Mouse (Mus musculus) limb, embryonic 10.5 days (tissue): ENCODE measurements at regions not wholly inside any gene's neighbourhood (a gene's known extent, or its start where the extent isn't known, plus 50 kb on each side); places are given as distances from the start of the nearest gene placed in this dataset.
A peak's percentile ranks its signal among the peaks of the same experiment; 100 is the strongest.

Experiments used
- DNase-seq: peaks from one replicate; pipeline ENCODE4 v3.0.0-alpha.2; 2017; ENCODE audit warnings: low spot score
- H3K27ac ChIP-seq: fragments of 300-500 bp; sonication (generic); 2 replicates; pipeline ENCODE4 v1.5.1; 2016; ENCODE audit warnings: mild to moderate bottlenecking
- H3K27me3 ChIP-seq: fragments of 300-500 bp; sonication (generic); 2 replicates; pipeline ENCODE4 v1.6.1; 2016; ENCODE audit warnings: low read depth, mild to moderate bottlenecking; ENCODE audit not compliant: poor library complexity, severe bottlenecking
- H3K36me3 ChIP-seq: fragments of 300-500 bp; sonication (generic); 2 replicates; pipeline ENCODE4 v1.6.1; 2016; ENCODE audit warnings: mild to moderate bottlenecking, moderate library complexity
- H3K4me1 ChIP-seq: fragments of 300-500 bp; sonication (generic); 2 replicates; pipeline ENCODE4 v1.6.1; 2016
- H3K4me3 ChIP-seq: fragments of 300-500 bp; sonication (generic); 2 replicates; pipeline ENCODE4 v1.5.1; 2016; ENCODE audit warnings: mild to moderate bottlenecking, moderate library complexity
- H3K9me3 ChIP-seq: fragments of 300-500 bp; sonication (generic); replicated peaks from 2 replicates; pipeline ENCODE4 v1.6.1; 2016; ENCODE audit warnings: mild to moderate bottlenecking
- WGBS: fragments of 180-500 bp; shearing (Covaris S2); methylation state at CpG from one replicate; pipeline ENCODE4 v1.1.7; 2016; 5-methylcytosine and 5-hydroxymethylcytosine counted together

DNA sequence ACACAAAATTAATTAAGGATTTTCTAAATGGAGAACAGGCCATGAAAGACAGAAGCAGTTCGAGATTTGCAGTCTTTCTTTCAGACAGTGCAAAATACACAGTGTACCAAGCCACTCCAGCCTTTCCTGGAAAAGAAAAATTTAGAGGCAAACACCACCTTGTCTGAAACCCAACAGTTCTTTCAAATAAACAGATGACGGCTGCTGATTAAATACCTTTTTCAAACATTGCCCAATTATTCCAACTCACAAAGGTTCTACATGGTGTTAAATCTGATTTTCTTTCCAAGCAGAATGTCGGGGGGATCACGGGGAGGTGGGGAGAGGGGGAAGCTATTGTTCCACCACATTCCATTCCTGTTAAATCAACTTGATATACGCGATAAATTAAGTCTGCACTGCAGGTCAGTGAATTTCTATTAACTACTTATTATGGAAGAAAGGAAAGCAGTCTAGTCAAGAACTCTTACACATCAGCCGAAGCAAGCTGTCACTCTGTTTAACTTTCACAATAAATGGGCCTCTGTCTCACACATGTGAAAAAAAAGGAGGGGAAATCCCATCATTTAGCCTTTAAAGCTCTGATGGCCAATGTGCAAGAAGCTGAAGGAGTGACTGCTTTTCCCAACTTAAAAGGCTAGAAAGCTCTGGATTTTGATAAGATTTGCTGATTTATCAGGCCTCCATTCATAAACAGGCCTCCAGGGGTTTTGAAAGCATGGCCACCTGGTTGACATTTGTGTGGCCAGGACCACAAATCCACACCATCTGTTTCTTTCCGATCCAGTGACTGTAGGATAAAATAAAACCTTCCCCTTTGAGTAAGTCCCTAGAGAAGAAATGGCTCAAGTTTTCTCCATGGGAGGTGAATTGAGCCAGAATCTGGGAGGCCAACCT is 165.4 kb downstream of the Nedd1 start:
- peaks cover 20% of the 10 kb centered on the region for H3K4me1 ChIP-seq
- no peak overlapping the region for H3K4me3 ChIP-seq
- peak overlapping the region; percentile 50 for H3K27ac ChIP-seq
- no peaks in the 10 kb centered on the region for H3K27me3 ChIP-seq
- H3K9me3 ChIP-seq = no peaks in the 10 kb centered on the region
- 40% methylated on average over 8 of the region's 8 CpGs for WGBS
- no peaks in the 10 kb centered on the region for H3K36me3 ChIP-seq
- peak; percentile 47 for DNase-seq

DNA sequence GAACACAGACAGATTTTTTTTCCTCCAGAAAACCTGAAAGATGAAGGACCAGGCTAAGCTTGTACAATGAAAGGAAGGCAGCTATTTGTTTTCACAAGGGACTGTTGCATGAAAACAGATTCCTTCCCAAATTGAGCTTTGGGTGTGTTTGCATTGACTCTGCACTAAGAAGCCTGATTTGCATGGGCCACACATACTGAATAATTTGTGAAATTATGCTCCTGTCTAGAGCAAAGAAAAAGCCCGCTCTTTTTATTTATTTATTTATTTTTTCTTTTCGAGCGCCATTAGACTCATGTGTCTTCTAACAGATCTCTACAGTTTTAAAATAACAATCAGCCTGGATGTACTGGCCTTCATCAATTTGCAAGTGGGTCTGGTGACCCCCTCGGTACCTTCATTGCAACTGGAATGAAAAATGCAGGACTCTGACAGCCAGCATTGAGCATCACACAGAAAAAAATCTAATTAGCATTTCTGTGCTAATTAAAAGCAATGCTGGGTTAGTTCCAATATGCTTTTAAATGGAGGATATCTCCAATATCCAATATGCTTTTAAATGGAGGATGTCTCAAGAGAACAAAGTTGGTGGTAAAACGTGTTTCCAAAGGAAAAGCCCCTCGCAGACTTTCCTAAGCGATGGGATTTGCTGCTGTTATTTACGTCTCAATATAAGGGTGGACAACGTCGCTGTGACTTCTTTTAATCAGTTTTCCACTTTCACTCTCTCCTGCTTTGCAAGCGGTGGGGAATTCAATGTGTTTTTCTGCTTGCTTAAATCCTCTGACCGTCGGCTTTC is 166.3 kb downstream of the Nedd1 start:
- Histone ChIP-seq H3K4me1 (peaks cover 20% of the 10 kb centered on the region), H3K9me3 (no peaks in the 10 kb centered on the region), H3K27ac (peak overlapping the region; percentile 50; the same call in 1 of the 2 replicates), H3K4me3 (no peak overlapping the region), H3K36me3 (no peaks in the 10 kb centered on the region), H3K27me3 (no peaks in the 10 kb centered on the region)
- DNase-seq = no peak
- WGBS = 48% methylated on average over 13 of the region's 13 CpGs

GRCm38 (mm10) chr10:92553966-92554365 is 168.3 kb downstream of the Nedd1 start:
- Histone ChIP-seq H3K4me3 (no peak overlapping the region), H3K4me1 (peaks cover 20% of the 10 kb centered on the region), H3K27me3 (no peaks in the 10 kb centered on the region), H3K27ac (no peak overlapping the region), H3K36me3 (no peaks in the 10 kb centered on the region), H3K9me3 (no peaks in the 10 kb centered on the region)
- no peak for DNase-seq
- WGBS = 93% methylated on average over 3 of the region's 3 CpGs

GRCm38 (mm10) chr10:92548875-92549586 is 173.2 kb downstream of the Nedd1 start:
- no peak for DNase-seq
- WGBS = 78% methylated on average over 4 of the region's 4 CpGs
- Histone ChIP-seq H3K27ac (no peak overlapping the region), H3K4me3 (no peak overlapping the region), H3K27me3 (no peaks in the 10 kb centered on the region), H3K36me3 (no peaks in the 10 kb centered on the region), H3K4me1 (no peaks in the 10 kb centered on the region), H3K9me3 (no peaks in the 10 kb centered on the region)

- no peaks in the 10 kb centered on the region for H3K36me3 ChIP-seq
- no peak for DNase-seq
- WGBS = 88% methylated on average over 4 of the region's 4 CpGs
Observed at GRCm38 (mm10) chr10:92538433-92538832, 183.8 kb downstream of the Nedd1 start.

DNA sequence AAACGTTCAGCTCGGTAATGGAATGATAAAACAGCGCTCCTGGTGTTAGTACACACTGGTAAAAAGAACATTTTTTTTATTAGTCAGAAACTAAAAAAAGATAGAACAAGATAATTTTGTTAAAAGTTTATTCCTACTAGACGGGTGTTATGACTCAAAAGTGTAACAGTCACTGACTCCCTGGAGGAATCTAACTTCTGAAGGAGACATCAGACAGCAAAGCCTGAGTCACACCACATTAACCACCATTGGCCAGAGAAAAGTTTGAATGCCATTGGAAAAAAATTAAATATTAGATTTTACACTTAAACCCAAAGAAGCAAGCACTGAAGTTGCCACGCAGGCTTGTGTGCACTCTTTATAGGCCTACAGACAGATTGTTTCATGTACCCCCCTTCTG is 205.3 kb downstream of the Nedd1 start:
- no peak for DNase-seq
- Histone ChIP-seq H3K36me3 (no peaks in the 10 kb centered on the region), H3K27ac (no peak overlapping the region), H3K4me1 (peaks cover 7% of the 10 kb centered on the region; the same call in 1 of the 2 replicates), H3K4me3 (no peak overlapping the region), H3K9me3 (no peaks in the 10 kb centered on the region), H3K27me3 (no peaks in the 10 kb centered on the region)
- WGBS = 95% methylated on average over 5 of the region's 5 CpGs

More at GRCm38 (mm10) chr10:92538433-92538832, 183.8 kb downstream of the Nedd1 start:
- Histone ChIP-seq H3K9me3 (no peaks in the 10 kb centered on the region), H3K27ac (no peak overlapping the region), H3K4me3 (no peak overlapping the region), H3K4me1 (no peaks in the 10 kb centered on the region), H3K27me3 (no peaks in the 10 kb centered on the region)

DNA sequence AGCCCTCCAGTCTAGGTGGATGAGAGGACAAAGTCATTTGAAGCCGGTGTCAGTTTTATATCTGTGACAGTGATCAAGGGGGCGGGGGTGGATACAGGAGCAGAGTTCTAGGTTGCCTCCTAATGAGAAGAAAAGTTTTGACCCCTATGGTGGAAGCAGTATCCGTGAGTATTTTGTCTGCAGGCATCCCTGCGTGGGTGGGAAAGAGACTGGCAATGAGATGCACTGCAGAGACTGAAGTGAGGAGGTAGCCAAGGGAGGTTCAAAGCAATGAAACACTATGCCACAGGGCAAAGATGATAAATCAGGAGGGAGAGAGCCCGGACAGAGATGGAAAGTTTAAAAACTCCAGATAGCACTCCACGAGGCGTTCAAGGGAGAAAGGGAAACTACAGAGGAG is 210.5 kb downstream of the Nedd1 start:
- Histone ChIP-seq H3K4me1 (peaks cover 8% of the 10 kb centered on the region; the same call in 1 of the 2 replicates), H3K27me3 (no peaks in the 10 kb centered on the region), H3K27ac (no peak overlapping the region), H3K36me3 (no peaks in the 10 kb centered on the region), H3K9me3 (no peaks in the 10 kb centered on the region), H3K4me3 (no peak overlapping the region)
- DNase-seq = no peak
- WGBS = 71% methylated on average over 7 of the region's 7 CpGs

DNA sequence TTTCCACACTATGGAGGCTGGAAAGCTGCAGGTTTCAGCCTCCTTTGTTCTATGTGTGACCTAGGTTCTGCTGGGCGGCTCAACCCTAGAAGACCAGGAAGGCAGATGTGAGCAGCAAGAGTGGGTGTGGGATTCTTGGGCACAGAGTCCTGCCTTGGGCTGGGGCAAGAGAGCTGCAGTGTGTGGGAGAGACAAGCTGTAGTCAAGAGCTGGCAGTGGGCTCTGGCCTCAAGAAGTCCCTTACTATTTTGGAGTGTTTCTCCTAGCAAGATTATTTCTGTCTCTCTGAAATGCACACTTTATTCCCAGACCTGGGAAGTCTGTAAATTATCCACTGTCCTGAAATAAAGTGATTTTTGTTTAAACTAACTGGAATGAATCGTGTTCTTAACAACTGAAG is 211.5 kb downstream of the Nedd1 start:
- no peak for DNase-seq
- Histone ChIP-seq H3K27me3 (no peaks in the 10 kb centered on the region), H3K27ac (no peak overlapping the region), H3K36me3 (no peaks in the 10 kb centered on the region), H3K4me3 (no peak overlapping the region), H3K4me1 (peaks cover 8% of the 10 kb centered on the region; the same call in 1 of the 2 replicates), H3K9me3 (no peaks in the 10 kb centered on the region)
- 90% methylated on average over 2 of the region's 2 CpGs for WGBS

DNA sequence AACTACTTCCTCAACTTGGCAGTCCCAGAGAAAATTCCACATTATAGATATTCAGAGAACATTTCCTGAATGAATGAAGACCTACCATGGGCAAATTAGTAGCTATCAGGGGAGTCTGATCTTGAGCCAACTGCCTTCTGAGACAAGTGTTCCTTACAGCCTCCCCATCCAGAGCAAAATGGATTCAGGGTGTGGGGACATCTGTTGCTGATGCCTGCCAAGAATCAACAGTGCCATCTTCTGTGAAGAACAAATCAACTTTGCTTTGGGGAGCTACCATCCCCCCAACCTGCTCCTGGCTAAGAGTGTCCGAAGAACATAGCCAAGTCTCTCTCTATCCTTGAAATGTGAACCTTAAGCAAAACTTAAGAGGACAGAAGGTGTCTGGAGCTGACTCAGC is 217.9 kb downstream of the Nedd1 start:
- H3K4me3 ChIP-seq = no peak overlapping the region
- H3K9me3 ChIP-seq = no peaks in the 10 kb centered on the region
- 94% methylated on average over 1 of the region's 1 CpGs for WGBS
- no peaks in the 10 kb centered on the region for H3K4me1 ChIP-seq
- no peaks in the 10 kb centered on the region for H3K36me3 ChIP-seq
- H3K27me3 ChIP-seq = no peaks in the 10 kb centered on the region
- no peak overlapping the region for H3K27ac ChIP-seq
- DNase-seq = no peak

DNA sequence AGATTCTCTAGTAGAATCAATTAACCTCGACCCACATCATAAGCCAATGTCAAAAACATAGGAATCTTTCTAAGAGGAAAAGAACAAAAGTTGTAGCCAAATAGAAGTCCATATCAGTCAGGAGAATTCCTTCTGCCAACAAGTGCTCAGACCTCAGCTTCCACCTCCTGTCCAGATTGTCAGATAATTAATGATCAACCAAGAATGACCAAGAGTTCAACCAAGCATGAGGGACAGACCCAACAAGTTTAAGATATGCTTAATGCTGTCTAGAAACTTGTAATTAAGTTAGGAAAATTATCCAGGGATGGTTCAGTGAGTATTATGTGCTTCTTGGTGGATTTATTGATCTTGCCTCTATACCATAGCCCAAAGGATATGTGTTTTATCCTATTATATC is 238.6 kb downstream of the Nedd1 start:
- Histone ChIP-seq H3K4me3 (no peak overlapping the region), H3K36me3 (no peaks in the 10 kb centered on the region), H3K27me3 (no peaks in the 10 kb centered on the region), H3K4me1 (no peaks in the 10 kb centered on the region), H3K9me3 (no peaks in the 10 kb centered on the region), H3K27ac (no peak overlapping the region)
- WGBS = 78% methylated on average over 1 of the region's 1 CpGs
- no peak for DNase-seq

GRCm38 (mm10) chr10:92473282-92473681 is 248.9 kb downstream of the Nedd1 start:
- WGBS = 77% methylated on average over 3 of the region's 3 CpGs
- Histone ChIP-seq H3K36me3 (no peaks in the 10 kb centered on the region), H3K9me3 (no peaks in the 10 kb centered on the region), H3K27ac (no peak overlapping the region), H3K4me1 (0 out of 2 replicates have a peak, but pooled peaks cover 8% of the 10 kb centered on the region), H3K4me3 (no peak overlapping the region), H3K27me3 (no peaks in the 10 kb centered on the region)
- no peak for DNase-seq

- H3K9me3 ChIP-seq = no peaks in the 10 kb centered on the region
- DNase-seq = no peak
- H3K27me3 ChIP-seq = no peaks in the 10 kb centered on the region
- WGBS = 98% methylated on average over 1 of the region's 1 CpGs
- no peak overlapping the region for H3K27ac ChIP-seq
- 0 out of 2 replicates have a peak, but pooled peaks cover 8% of the 10 kb centered on the region for H3K4me1 ChIP-seq
- H3K4me3 ChIP-seq = no peak overlapping the region
- H3K36me3 ChIP-seq = no peaks in the 10 kb centered on the region
Observed at GRCm38 (mm10) chr10:92471111-92471510, 251.1 kb downstream of the Nedd1 start.
